Mouse (Mus musculus) cortical plate, adult 2 months (tissue): ENCODE measurements around the gene Klhl32.

ENCODE experiments used
- CTCF ChIP-seq: fragments of 200-500 bp; IDR thresholded peaks from 2 replicates; pipeline ENCODE4 v1.5.1; 2011; ENCODE audit warnings: mild to moderate bottlenecking, control low read depth, low read length; ENCODE audit not compliant: insufficient read depth; ENCODE audit errors: extremely low read depth
- POLR2A ChIP-seq: fragments of 200-500 bp; IDR thresholded peaks from 2 replicates; pipeline ENCODE4 v1.6.1; 2011; ENCODE audit warnings: mild to moderate bottlenecking, low read length, control low read depth; ENCODE audit not compliant: insufficient read depth; ENCODE audit errors: extremely low read depth

GRCm38 (mm10) chr4:24799037-24799436 is 51.9 kb downstream of the Klhl32 start:
- TF ChIP-seq POLR2A (no peak), CTCF (no peak)
